Mouse (Mus musculus) intestine, embryonic 14.5 days (tissue): ENCODE results near the gene Dst. TPM values are rescaled to one million over a fixed set of nuclear protein-coding genes. Genes with fewer than 3 reads are reported as not detected.

ENCODE experiments used
- ATAC-seq: fragments of 200-750 bp; cut with Nextera tagmentation; replicated peaks from 2 replicates; pipeline ENCODE4 v1.8.0; 2017; ENCODE audit warnings: low read depth, moderate number of reproducible peaks, moderate TSS enrichment, moderate library complexity; ENCODE audit not compliant: low FRiP score, low TSS enrichment
- DNase-seq: peaks from one replicate; pipeline ENCODE4 v3.0.0-alpha.2; 2018; ENCODE audit warnings: low spot score
- H3K27ac ChIP-seq: fragments of 300-500 bp; sonication (generic); 2 replicates; pipeline ENCODE4 v1.5.1; 2014; ENCODE audit warnings: low read depth, mild to moderate bottlenecking, control low read depth
- H3K27me3 ChIP-seq: fragments of 300-500 bp; sonication (generic); replicated peaks from 2 replicates; pipeline ENCODE4 v1.6.1; 2014; ENCODE audit warnings: low read length, control low read depth; ENCODE audit not compliant: control insufficient read depth, insufficient read depth
- H3K36me3 ChIP-seq: fragments of 300-500 bp; sonication (generic); 2 replicates; pipeline ENCODE4 v1.6.1; 2014; ENCODE audit warnings: low read length, control low read depth; ENCODE audit not compliant: control insufficient read depth, insufficient read depth
- H3K4me1 ChIP-seq: fragments of 300-500 bp; sonication (generic); replicated peaks from 2 replicates; pipeline ENCODE4 v1.6.1; 2014; ENCODE audit warnings: low read length, control low read depth, mixed read lengths; ENCODE audit not compliant: control insufficient read depth, insufficient read depth
- H3K4me2 ChIP-seq: fragments of 300-500 bp; sonication (generic); 2 replicates; pipeline ENCODE4 v1.6.1; 2014; ENCODE audit warnings: low read length
- H3K4me3 ChIP-seq: fragments of 300-500 bp; sonication (generic); 2 replicates; pipeline ENCODE4 v1.5.1; 2014; ENCODE audit warnings: low read depth, low read length, control low read depth, mixed read lengths
- H3K9ac ChIP-seq: fragments of 300-500 bp; sonication (generic); 2 replicates; pipeline ENCODE4 v1.6.1; 2014; ENCODE audit warnings: mild to moderate bottlenecking, low read length
- H3K9me3 ChIP-seq: fragments of 300-500 bp; sonication (generic); 2 replicates; pipeline ENCODE4 v1.6.1; 2016; ENCODE audit warnings: low read length, control low read depth; ENCODE audit not compliant: control insufficient read depth
- WGBS: fragments of 180-500 bp; shearing (Covaris S2); extraction: QIAGEN DNeasy Blood & Tissue Kit; methylation state at CpG from one replicate; pipeline ENCODE4 v1.1.7; 2014; 5-methylcytosine and 5-hydroxymethylcytosine counted together
- polyA plus RNA-seq: library from polyadenylated mRNA; unstranded; fragments of >200 nt; fragmentation: Nextera tagmentation; extraction: Ambion mirVana; gene quantifications from 2 replicates; pipeline ENCODE4 v1.2.1, GENCODE M21; 2014

Dst gene
- polyA plus RNA-seq, 1 experiment from 2014 or later: 27.7 TPM

GRCm38 (mm10) chr1:34129691-34130090 lies 221.7 kb downstream of the Dst start:
- ATAC-seq (no peak), DNase-seq (no peak)

GRCm38 (mm10) chr1:34130804-34131203 lies 222.8 kb downstream of the Dst start:
- 88% methylated on average over 10 of the region's 10 CpGs for WGBS
- Histone ChIP-seq H3K27ac (no peak overlapping the region), H3K4me1 (peaks cover 16% of the 10 kb centered on the region; the same call in 1 of the 2 replicates), H3K9me3 (no peaks in the 10 kb centered on the region), H3K36me3 (no peaks in the 10 kb centered on the region), H3K4me3 (no peak overlapping the region), H3K9ac (no peak overlapping the region), H3K4me2 (no peak overlapping the region), H3K27me3 (no peaks in the 10 kb centered on the region)
- no peak for DNase-seq
- no peak for ATAC-seq

More at GRCm38 (mm10) chr1:34129691-34130090, 221.7 kb downstream of the Dst start:
- Histone ChIP-seq H3K4me2 (no peak overlapping the region), H3K9me3 (no peaks in the 10 kb centered on the region), H3K4me1 (peaks cover 16% of the 10 kb centered on the region; the same call in 1 of the 2 replicates), H3K27me3 (no peaks in the 10 kb centered on the region), H3K9ac (no peak overlapping the region), H3K4me3 (no peak overlapping the region), H3K36me3 (no peaks in the 10 kb centered on the region), H3K27ac (no peak overlapping the region)
- WGBS: 56% methylated on average over 9 of the region's 9 CpGs

GRCm38 (mm10) chr1:34132875-34133274 lies 224.8 kb downstream of the Dst start:
- 79% methylated on average over 16 of the region's 16 CpGs for WGBS
- no peak for ATAC-seq

GRCm38 (mm10) chr1:34135535-34135934 lies 227.5 kb downstream of the Dst start:
- DNase-seq (no peak), ATAC-seq (no peak)
- Histone ChIP-seq H3K9me3 (no peaks in the 10 kb centered on the region), H3K4me3 (no peak overlapping the region), H3K27me3 (no peaks in the 10 kb centered on the region), H3K27ac (no peak overlapping the region), H3K36me3 (no peaks in the 10 kb centered on the region), H3K4me1 (peaks cover 8% of the 10 kb centered on the region; the same call in 1 of the 2 replicates), H3K9ac (no peak overlapping the region), H3K4me2 (no peak overlapping the region)
- 89% methylated on average over 3 of the region's 3 CpGs for WGBS

More at GRCm38 (mm10) chr1:34132875-34133274, 224.8 kb downstream of the Dst start:
- H3K27me3 ChIP-seq: no peaks in the 10 kb centered on the region
- DNase-seq: no peak
- H3K4me1 ChIP-seq: peaks cover 11% of the 10 kb centered on the region; the same call in 1 of the 2 replicates
- H3K4me2 ChIP-seq: no peak overlapping the region
- no peak overlapping the region for H3K27ac ChIP-seq
- no peak overlapping the region for H3K9ac ChIP-seq
- H3K9me3 ChIP-seq: no peaks in the 10 kb centered on the region
- H3K36me3 ChIP-seq: no peaks in the 10 kb centered on the region
- H3K4me3 ChIP-seq: no peak overlapping the region

- Histone ChIP-seq H3K4me3 (no peak overlapping the region), H3K4me2 (no peak overlapping the region), H3K9ac (no peak overlapping the region), H3K27me3 (no peaks in the 10 kb centered on the region), H3K27ac (no peak overlapping the region), H3K9me3 (no peaks in the 10 kb centered on the region), H3K4me1 (no peaks in the 10 kb centered on the region), H3K36me3 (no peaks in the 10 kb centered on the region)
- DNase-seq: no peak
- no peak for ATAC-seq
- 74% methylated on average over 13 of the region's 13 CpGs for WGBS
Measured at GRCm38 (mm10) chr1:34139191-34139853, 231.3 kb downstream of the Dst start.

- H3K4me1 ChIP-seq: no peaks in the 10 kb centered on the region
- ATAC-seq: peak; percentile 89
- no peak overlapping the region for H3K9ac ChIP-seq
- no peaks in the 10 kb centered on the region for H3K9me3 ChIP-seq
- H3K4me2 ChIP-seq: no peak overlapping the region
- H3K36me3 ChIP-seq: no peaks in the 10 kb centered on the region
- no peak overlapping the region for H3K4me3 ChIP-seq
- H3K27ac ChIP-seq: no peak overlapping the region
- 66% methylated on average over 6 of the region's 6 CpGs for WGBS
- H3K27me3 ChIP-seq: no peaks in the 10 kb centered on the region
- no peak for DNase-seq
Measured at GRCm38 (mm10) chr1:34139871-34140471, 231.9 kb downstream of the Dst start.

- no peak overlapping the region for H3K9ac ChIP-seq
- DNase-seq (no peak), ATAC-seq (no peak)
- H3K36me3 ChIP-seq: no peaks in the 10 kb centered on the region
- H3K27ac ChIP-seq: no peak overlapping the region
- WGBS: 68% methylated on average over 3 of the region's 3 CpGs
- H3K27me3 ChIP-seq: no peaks in the 10 kb centered on the region
- H3K4me3 ChIP-seq: no peak overlapping the region
- no peak overlapping the region for H3K4me2 ChIP-seq
- no peaks in the 10 kb centered on the region for H3K4me1 ChIP-seq
- no peaks in the 10 kb centered on the region for H3K9me3 ChIP-seq
Measured at GRCm38 (mm10) chr1:34140686-34141085, 232.7 kb downstream of the Dst start.

GRCm38 (mm10) chr1:34142951-34143580 lies 235.0 kb downstream of the Dst start:
- Histone ChIP-seq H3K9ac (no peak overlapping the region), H3K4me2 (no peak overlapping the region), H3K4me3 (no peak overlapping the region), H3K36me3 (no peaks in the 10 kb centered on the region), H3K9me3 (no peaks in the 10 kb centered on the region), H3K27me3 (no peaks in the 10 kb centered on the region), H3K27ac (no peak overlapping the region), H3K4me1 (no peaks in the 10 kb centered on the region)
- WGBS: 47% methylated on average over 9 of the region's 9 CpGs
- ATAC-seq: no peak
- DNase-seq: no peak
